Mouse (Mus musculus): ENCODE measurements around the gene Tmem82. TPM values are rescaled to one million over a fixed set of nuclear protein-coding genes. Genes with fewer than 3 reads are reported as not detected.

Gene Tmem82
- total RNA-seq (2023) = not detected

GRCm38 (mm10) chr4:141618565-141619243 lies at the start of gene Tmem82:
TSS of gene Tmem82 (minus strand) at chr4:141618633.

DNA sequence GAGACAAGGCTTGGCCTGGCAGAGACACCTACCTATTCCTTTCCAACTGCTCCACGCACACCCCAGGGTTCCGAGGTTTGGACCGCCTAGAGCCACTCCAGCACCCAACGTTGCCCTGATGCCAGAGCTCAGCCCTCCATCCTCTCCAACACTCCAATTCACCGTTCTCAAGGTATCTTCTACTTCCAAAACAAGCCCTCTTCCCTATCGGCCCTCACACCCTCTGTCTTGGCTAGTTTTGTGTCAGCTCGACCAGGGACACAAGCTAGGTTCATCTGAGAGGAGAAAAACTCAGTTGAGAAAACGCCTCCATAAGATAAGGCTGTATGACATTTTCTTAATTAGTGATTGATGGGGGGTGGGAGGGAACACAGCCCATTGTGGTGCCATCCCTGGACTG lies 46.4 kb upstream of the Tmem82 start, which contains the start of gene Plekhm2:
Gene Plekhm2 (minus strand): TSS at position 101 of the 400 bp plus-strand sequence.

GRCm38 (mm10) chr4:141623666-141624065 lies 5.2 kb upstream of the Tmem82 start, which contains the start of gene Slc25a34:
TSS of gene Slc25a34 (minus strand) at chr4:141623821.

GRCm38 (mm10) chr4:141605861-141606260 lies 12.6 kb downstream of the Tmem82 start, which contains the start of gene Fblim1:
TSS of gene Fblim1 (minus strand) at chr4:141606096.

Other genes with a start within 250 kb of the Tmem82 start
- not detected for gene Clcnka, start 219.9 kb downstream of the Tmem82 start, total RNA-seq (2023)
- not detected for gene Clcnkb, start 202.6 kb downstream of the Tmem82 start, total RNA-seq (2023)
- under 1 TPM in 1 of 2 experiments, not detected in 1; 0.46 TPM for gene Hspb7, start 197.9 kb downstream of the Tmem82 start, total RNA-seq (2023)
- gene Srarp, start 182.5 kb downstream of the Tmem82 start, total RNA-seq (2023) = not detected
- 10 to 100 TPM; 18.5 to 24.3 TPM for gene Zbtb17, start 174.0 kb downstream of the Tmem82 start, total RNA-seq (2023)
- 10 to 100 TPM; 82.0 to 96.2 TPM for gene Spen, start 80.0 kb downstream of the Tmem82 start, total RNA-seq (2023)
- gene Fblim1, start 12.5 kb downstream of the Tmem82 start, total RNA-seq (2023) = under 1 TPM in 1 of 2 experiments, not detected in 1; 0.42 TPM
- not detected for gene Slc25a34, start 5.2 kb upstream of the Tmem82 start, total RNA-seq (2023)
- 10 to 100 TPM; 25.6 to 26.4 TPM for gene Plekhm2, start 46.3 kb upstream of the Tmem82 start, total RNA-seq (2023)
- gene Rsc1a1, start 67.0 kb upstream of the Tmem82 start, total RNA-seq (2023) = 1 to 10 TPM in 1 of 2 experiments, under 1 TPM in 1; 0.79 to 1.3 TPM
- gene Ddi2, start 104.8 kb upstream of the Tmem82 start, total RNA-seq (2023) = 10 to 100 TPM; 42.8 to 46.7 TPM
- gene Agmat, start 128.0 kb upstream of the Tmem82 start, total RNA-seq (2023) = not detected
- 1 to 10 TPM; 4.9 TPM for gene Dnajc16, start 172.3 kb upstream of the Tmem82 start, total RNA-seq (2023)
- gene Casp9, start 175.0 kb upstream of the Tmem82 start, total RNA-seq (2023) = 10 to 100 TPM; 20.4 to 20.5 TPM
- gene Cela2a, start 207.5 kb upstream of the Tmem82 start, total RNA-seq (2023) = not detected
- gene Ctrc, start 227.7 kb upstream of the Tmem82 start, total RNA-seq (2023) = not detected

All from neutrophil, adult 83 days (primary cell).